Mouse (Mus musculus) olfactory bulb, adult 2 months (tissue): ENCODE measurements around the gene Rnase10. TPM values are rescaled to one million over a fixed set of nuclear protein-coding genes. Genes with fewer than 3 reads are reported as not detected.
"Not testable (repeated sequence)": the region's sequence is repeated elsewhere in the genome, so short reads cannot be mapped to it uniquely, and the experiment has no call there.

ENCODE experiments used
- H3K27ac ChIP-seq: fragments of 200-500 bp; 2 replicates; pipeline ENCODE4 v1.5.1; 2012; ENCODE audit warnings: low read depth, low read length; ENCODE audit not compliant: insufficient read depth
- H3K4me1 ChIP-seq: fragments of 200-500 bp; 2 replicates; pipeline ENCODE4 v1.6.1; 2012; ENCODE audit warnings: low read length; ENCODE audit not compliant: control insufficient read depth, insufficient read depth
- H3K4me3 ChIP-seq: fragments of 200-500 bp; 2 replicates; pipeline ENCODE4 v1.5.1; 2012; ENCODE audit warnings: mild to moderate bottlenecking, low read depth, low read length, moderate library complexity; ENCODE audit not compliant: insufficient read depth
- CTCF ChIP-seq: fragments of 200-500 bp; IDR thresholded peaks from 2 replicates; pipeline ENCODE4 v1.5.1; 2012; ENCODE audit warnings: low read depth, mild to moderate bottlenecking, low read length, moderate library complexity; ENCODE audit not compliant: insufficient read depth
- POLR2A ChIP-seq: fragments of 200-500 bp; IDR thresholded peaks from 2 replicates; pipeline ENCODE4 v1.6.1; 2012; ENCODE audit warnings: mild to moderate bottlenecking, low read depth, low read length, moderate library complexity; ENCODE audit not compliant: insufficient read depth
- WGBS: fragments of 180-500 bp; shearing (Covaris S2); methylation state at CpG from one replicate; pipeline ENCODE4 v1.1.7; 2018; 5-methylcytosine and 5-hydroxymethylcytosine counted together
- polyA plus RNA-seq: library from polyadenylated mRNA; stranded (reverse); fragments of >200 nt; gene quantifications from 2 replicates; pipeline ENCODE4 v1.2.4, GENCODE M21; 2012; ENCODE audit warnings: low replicate concordance; ENCODE audit not compliant: missing spikeins, insufficient read depth, insufficient read length

The Rnase10 gene
- not detected in 2 replicates for polyA plus RNA-seq

DNA sequence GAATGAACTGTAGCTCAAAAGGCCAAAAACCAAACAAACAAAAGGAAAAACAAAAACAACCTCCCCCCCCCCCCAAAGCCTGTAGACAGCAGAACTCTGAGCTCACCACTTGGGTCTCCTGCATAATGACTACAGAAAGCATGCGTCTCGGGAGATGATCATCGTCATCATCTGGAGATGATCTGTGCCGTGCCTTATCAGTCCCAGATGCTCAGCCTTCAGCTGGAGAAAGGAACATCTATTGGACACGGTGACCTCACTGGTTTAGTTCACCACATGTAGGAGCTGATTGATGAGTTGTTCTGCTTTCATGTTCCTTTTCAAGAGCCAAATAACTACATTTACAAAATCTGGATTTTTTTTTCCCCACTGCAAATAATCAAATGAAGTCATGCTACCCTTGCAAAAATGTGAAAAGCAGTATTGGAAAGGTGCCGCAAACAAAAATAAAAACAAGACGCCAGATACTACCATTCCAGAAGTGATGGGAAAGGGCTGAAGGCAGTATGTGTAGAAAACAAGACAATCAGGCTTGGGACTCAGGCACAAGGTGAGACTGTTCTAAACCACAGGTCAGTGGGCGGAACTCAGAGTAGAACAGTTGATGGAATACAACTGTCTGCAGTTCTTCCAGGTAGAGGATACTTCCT lies at the start of gene Rnase10:
Rnase10 (plus strand) TSS at position 600 of the 650 bp plus-strand sequence.
- WGBS, result 91% methylated on average over 8 of the region's 8 CpGs
- H3K27ac ChIP-seq, result no peak within 1 kb of the TSS
- no peak for TF ChIP-seq POLR2A
- no peak for TF ChIP-seq CTCF
- no peak within 1 kb of the TSS for H3K4me3 ChIP-seq
- no peaks in the 10 kb centered on the region for H3K4me1 ChIP-seq

DNA sequence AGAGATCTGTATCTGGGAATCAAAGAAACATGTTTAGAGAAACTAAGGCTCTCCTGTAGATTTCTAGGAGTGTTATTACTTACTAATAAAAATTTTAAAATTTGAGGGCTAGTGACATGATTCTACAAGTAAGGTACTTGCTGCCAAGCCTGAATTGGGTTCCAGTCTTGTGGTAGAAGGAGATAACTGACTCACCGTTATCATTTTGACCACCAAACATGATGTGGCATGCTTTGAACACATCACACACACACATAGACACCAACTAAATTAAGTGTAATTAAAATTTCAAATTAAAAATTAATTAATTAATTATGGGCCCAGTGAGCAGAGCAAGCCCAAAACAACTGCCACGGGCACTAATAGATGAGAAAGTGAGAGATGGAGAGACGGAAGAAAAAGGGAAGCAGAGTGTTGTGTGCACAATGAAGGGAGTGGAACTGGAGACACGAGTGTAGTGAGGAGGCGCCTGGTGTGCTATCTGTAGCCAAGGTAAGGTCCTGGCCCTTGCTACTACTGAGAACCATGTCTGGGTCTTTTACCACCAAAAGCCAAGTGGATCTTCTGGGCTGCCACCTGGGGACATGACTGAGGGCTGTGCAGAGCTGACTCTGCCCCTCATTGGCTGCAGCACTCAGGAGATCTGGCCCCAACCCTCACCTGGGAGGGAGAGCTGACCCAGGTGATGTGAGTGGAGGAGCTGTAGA lies 49.1 kb upstream of the Rnase10 start:
- WGBS, result 93% methylated on average over 5 of the region's 5 CpGs
- H3K27ac ChIP-seq, H3K4me1 ChIP-seq, H3K4me3 ChIP-seq: not testable (repeated sequence)

- 79% methylated on average over 5 of the region's 5 CpGs for WGBS
- no peak overlapping the region for H3K4me3 ChIP-seq
- TF ChIP-seq POLR2A, result no peak
- no peak for TF ChIP-seq CTCF
- H3K4me1 ChIP-seq, result peaks cover 3% of the 10 kb centered on the region; the same call in 1 of the 2 replicates
- H3K27ac ChIP-seq, result no peak overlapping the region
Observed at GRCm38 (mm10) chr14:50968216-50968980, 39.2 kb upstream of the Rnase10 start.

GRCm38 (mm10) chr14:50969041-50969440 lies 38.5 kb upstream of the Rnase10 start:
- 12% methylated on average over 1 of the region's 1 CpGs for WGBS
- Histone ChIP-seq H3K4me1 (peaks cover 3% of the 10 kb centered on the region; the same call in 1 of the 2 replicates), H3K4me3 (no peak overlapping the region), H3K27ac (no peak overlapping the region)
- no peak for TF ChIP-seq CTCF
- no peak for TF ChIP-seq POLR2A

- TF ChIP-seq POLR2A, result no peak
- no peak for TF ChIP-seq CTCF
- no peak overlapping the region for H3K4me3 ChIP-seq
- no peak overlapping the region for H3K27ac ChIP-seq
- peaks cover 3% of the 10 kb centered on the region; the same call in 1 of the 2 replicates for H3K4me1 ChIP-seq
- WGBS, result 23% methylated on average over 12 of the region's 12 CpGs
Observed at GRCm38 (mm10) chr14:50969558-50970544, 37.7 kb upstream of the Rnase10 start.

- no peak overlapping the region for H3K27ac ChIP-seq
- peaks cover 3% of the 10 kb centered on the region; the same call in 1 of the 2 replicates for H3K4me1 ChIP-seq
- TF ChIP-seq CTCF, result no peak
- no peak for TF ChIP-seq POLR2A
- 83% methylated on average over 1 of the region's 1 CpGs for WGBS
- H3K4me3 ChIP-seq, result no peak overlapping the region
Observed at GRCm38 (mm10) chr14:50970822-50971221, 36.7 kb upstream of the Rnase10 start.

- WGBS, result 84% methylated on average over 5 of the region's 5 CpGs
- not testable (repeated sequence) for H3K4me1 ChIP-seq, H3K4me3 ChIP-seq, H3K27ac ChIP-seq
Observed at GRCm38 (mm10) chr14:50973054-50973453, 34.5 kb upstream of the Rnase10 start.

DNA sequence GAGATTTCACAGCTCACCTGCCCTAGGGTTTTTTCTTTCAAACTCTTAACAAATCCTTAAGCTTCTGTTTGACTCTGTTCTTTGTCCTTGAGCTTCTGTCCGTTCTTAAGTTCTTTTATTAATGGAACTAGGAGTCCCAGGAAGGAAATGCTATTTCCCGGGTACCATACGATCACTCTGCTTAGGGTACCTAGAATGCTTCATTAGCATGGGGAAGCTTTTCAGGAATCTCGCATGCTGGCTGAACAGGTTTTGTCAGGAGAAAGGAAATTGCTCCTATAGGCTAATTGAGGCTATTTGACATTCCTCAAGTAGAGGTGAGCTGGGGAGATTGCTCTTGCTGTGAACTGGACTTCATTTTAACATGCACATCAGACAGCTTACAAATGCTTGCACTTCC lies 33.9 kb upstream of the Rnase10 start:
- Histone ChIP-seq H3K27ac (no peak overlapping the region), H3K4me3 (no peak overlapping the region), H3K4me1 (peaks cover 3% of the 10 kb centered on the region; the same call in 1 of the 2 replicates)
- TF ChIP-seq POLR2A (no peak), CTCF (no peak)
- WGBS, result 66% methylated on average over 4 of the region's 4 CpGs
